Mouse (Mus musculus) CH12.LX (cell line): Measurements from ENCODE around the gene Commd1. TPM values are rescaled to one million over a fixed set of nuclear protein-coding genes. Genes with fewer than 3 reads are reported as not detected.

ENCODE experiments used
- DNase-seq: peaks from one replicate; pipeline ENCODE4 v3.0.0-alpha.2; 2013; ENCODE audit errors: extremely low read depth
- H3K27ac ChIP-seq: 2 replicates; pipeline ENCODE4 v1.5.1; 2012; ENCODE audit warnings: low read depth, mild to moderate bottlenecking, control low read depth, moderate library complexity; ENCODE audit not compliant: insufficient read depth
- H3K27me3 ChIP-seq: replicated peaks from 2 replicates; pipeline ENCODE3; 2012; ENCODE audit warnings: inconsistent platforms
- H3K36me3 ChIP-seq, 2 experiments: replicated peaks in 1 of 2; 2 replicates each; pipeline versions ENCODE3 to v1.6.1; 2012; ENCODE audit warnings: inconsistent platforms in 1 of 2, low read length in 1 of 2, mild to moderate bottlenecking in 1 of 2, mixed read lengths in 1 of 2, moderate library complexity in 1 of 2; ENCODE audit not compliant: control insufficient read depth in 1 of 2, insufficient read depth in 1 of 2
- H3K4me1 ChIP-seq, 2 experiments: 2 replicates each; pipeline ENCODE4 v1.6.1; 2012; ENCODE audit warnings: inconsistent platforms in 1 of 2, moderate library complexity in 1 of 2; ENCODE audit not compliant: insufficient read depth in 2 of 2, control insufficient read depth in 1 of 2
- H3K4me2 ChIP-seq: 2 replicates; pipeline ENCODE4 v1.6.1; 2012; ENCODE audit warnings: low read depth, mild to moderate bottlenecking, control low read depth; ENCODE audit not compliant: poor library complexity, insufficient read depth, severe bottlenecking
- H3K4me3 ChIP-seq, 3 experiments: fragments of 150-350 bp in 1 of 3; sonication (generic) in 1 of 3; replicated peaks in 1 of 3; 2 replicates each; pipeline versions ENCODE3 to v1.5.1; 2011 to 2012; ENCODE audit warnings: low read depth in 2 of 3, low read length in 2 of 3, mild to moderate bottlenecking in 2 of 3, moderate library complexity in 2 of 3, control low read depth in 1 of 3, improper control_type of control experiment in 1 of 3, inconsistent platforms in 1 of 3, mixed read lengths in 1 of 3; ENCODE audit not compliant: poor library complexity in 1 of 3
- H3K79me2 ChIP-seq: replicated peaks from 2 replicates; pipeline ENCODE4 v1.6.1; 2012; ENCODE audit warnings: mild to moderate bottlenecking, moderate library complexity; ENCODE audit not compliant: control insufficient read depth, poor library complexity, insufficient read depth, severe bottlenecking; ENCODE audit errors: extremely low read depth
- H3K9ac ChIP-seq: 2 replicates; pipeline ENCODE4 v1.6.1; 2012; ENCODE audit warnings: low read depth, mild to moderate bottlenecking, control low read depth, moderate library complexity; ENCODE audit not compliant: insufficient read depth
- H3K9me3 ChIP-seq: replicated peaks from 2 replicates; pipeline ENCODE3; 2012; ENCODE audit warnings: low read length, inconsistent platforms, mixed read lengths
- BHLHE40 ChIP-seq: IDR thresholded peaks from 2 replicates; pipeline ENCODE4 v1.6.1; 2011; ENCODE audit warnings: mild to moderate bottlenecking, low read depth, low read length, improper control_type of control experiment
- CHD1 ChIP-seq: IDR thresholded peaks from 2 replicates; pipeline ENCODE4 v1.6.1; 2012; ENCODE audit warnings: low read depth, low read length, improper control_type of control experiment, inconsistent platforms
- CHD2 ChIP-seq: IDR thresholded peaks from 2 replicates; pipeline ENCODE4 v1.6.1; 2011; ENCODE audit warnings: low read length, improper control_type of control experiment
- CTCF ChIP-seq, 2 experiments: IDR thresholded peaks in 1 of 2; conservative IDR thresholded peaks in 1 of 2; 2 replicates each; pipeline ENCODE4 v1.5.1; 2011 to 2012; ENCODE audit warnings: low read depth in 2 of 2, low read length in 2 of 2, improper control_type of control experiment in 1 of 2, inconsistent platforms in 1 of 2, mild to moderate bottlenecking in 1 of 2, moderate library complexity in 1 of 2
- E2F4 ChIP-seq: IDR thresholded peaks from 2 replicates; pipeline ENCODE4 v1.6.1; 2011; ENCODE audit warnings: low read depth, low read length, improper control_type of control experiment; ENCODE audit not compliant: insufficient replicate concordance
- ELF1 ChIP-seq: IDR thresholded peaks from 2 replicates; pipeline ENCODE4 v1.6.1; 2014; ENCODE audit warnings: low read depth, mild to moderate bottlenecking, inconsistent platforms, low read length, improper control_type of control experiment
- EP300 ChIP-seq: IDR thresholded peaks from 2 replicates; pipeline ENCODE4 v1.6.1; 2011; ENCODE audit warnings: low read length, improper control_type of control experiment
- ETS1 ChIP-seq: conservative IDR thresholded peaks from 2 replicates; pipeline ENCODE4 v1.6.1; 2012; ENCODE audit warnings: low read depth, mild to moderate bottlenecking, inconsistent platforms, low read length, improper control_type of control experiment, moderate library complexity
- GABPA ChIP-seq: IDR thresholded peaks from 2 replicates; pipeline ENCODE4 v1.6.1; 2012; ENCODE audit warnings: low read depth, low read length, improper control_type of control experiment, inconsistent platforms; ENCODE audit not compliant: insufficient replicate concordance
- HCFC1 ChIP-seq: IDR thresholded peaks from 2 replicates; pipeline ENCODE4 v1.6.1; 2012; ENCODE audit warnings: low read depth, mild to moderate bottlenecking, inconsistent platforms, low read length, improper control_type of control experiment
- JUN ChIP-seq: IDR thresholded peaks from 2 replicates; pipeline ENCODE4 v1.6.1; 2011; ENCODE audit warnings: low read depth, mild to moderate bottlenecking, low read length, improper control_type of control experiment, moderate library complexity; ENCODE audit not compliant: insufficient read depth
- JUND ChIP-seq: conservative IDR thresholded peaks from 2 replicates; pipeline ENCODE4 v1.6.1; 2011; ENCODE audit warnings: low read depth, low read length, improper control_type of control experiment
- KAT2A ChIP-seq: IDR thresholded peaks from 2 replicates; pipeline ENCODE4 v1.6.1; 2012; ENCODE audit warnings: low read length, improper control_type of control experiment, inconsistent platforms; ENCODE audit not compliant: insufficient replicate concordance
- MAFK ChIP-seq: IDR thresholded peaks from 2 replicates; pipeline ENCODE4 v1.6.1; 2011; ENCODE audit warnings: low read length, improper control_type of control experiment; ENCODE audit not compliant: insufficient replicate concordance
- MAX ChIP-seq: IDR thresholded peaks from 2 replicates; pipeline ENCODE4 v1.6.1; 2011; ENCODE audit warnings: low read length, improper control_type of control experiment
- MXI1 ChIP-seq: IDR thresholded peaks from 2 replicates; pipeline ENCODE4 v1.6.1; 2011; ENCODE audit warnings: mild to moderate bottlenecking, low read depth, low read length, improper control_type of control experiment
- PAX5 ChIP-seq: IDR thresholded peaks from 2 replicates; pipeline ENCODE4 v1.6.1; 2012; ENCODE audit warnings: low read length, inconsistent platforms, mixed read lengths
- POLR2A ChIP-seq: IDR thresholded peaks from 2 replicates; pipeline ENCODE4 v1.6.1; 2011; ENCODE audit warnings: low read depth, mild to moderate bottlenecking, improper control_type of control experiment, low read length
- RAD21 ChIP-seq: IDR thresholded peaks from 2 replicates; pipeline ENCODE4 v1.6.1; 2011; ENCODE audit warnings: low read depth, mild to moderate bottlenecking, low read length, improper control_type of control experiment, moderate library complexity
- SIN3A ChIP-seq: IDR thresholded peaks from 2 replicates; pipeline ENCODE4 v1.6.1; 2012; ENCODE audit warnings: low read length, improper control_type of control experiment, inconsistent platforms
- SMC3 ChIP-seq: IDR thresholded peaks from 2 replicates; pipeline ENCODE4 v1.6.1; 2011; ENCODE audit warnings: low read depth, low read length, improper control_type of control experiment
- TBP ChIP-seq: conservative IDR thresholded peaks from 2 replicates; pipeline ENCODE4 v1.6.1; 2011; ENCODE audit warnings: low read depth, low read length, improper control_type of control experiment
- ZKSCAN1 ChIP-seq: IDR thresholded peaks from 2 replicates; pipeline ENCODE4 v1.6.1; 2012; ENCODE audit warnings: low read depth, inconsistent platforms, low read length, improper control_type of control experiment, borderline replicate concordance
- ZMIZ1 ChIP-seq: IDR thresholded peaks from 2 replicates; pipeline ENCODE4 v1.6.1; 2012; ENCODE audit warnings: low read depth, mild to moderate bottlenecking, inconsistent platforms, low read length, improper control_type of control experiment
- dilution Hi-C: fragments of 300-500 bp; cut with MboI; formaldehyde crosslinking; loops from 2 replicates; pipeline ENCODE4 v1.14.3; 2020; ENCODE audit warnings: low sequenced_read_pairs; ENCODE audit not compliant: extremely low pct_unique_long_range_greater_than_20kb, extremely low pct_ligation_motif_present
- in situ Hi-C: fragments of 300-500 bp; cut with MboI; formaldehyde crosslinking; loops from 3 replicates; pipeline ENCODE4 v1.14.3; 2019; ENCODE audit warnings: low sequenced_read_pairs, low pct_ligation_motif_present, low pct_unique_long_range_greater_than_20kb, mixed read lengths
- polyA plus RNA-seq: library from polyadenylated mRNA; unstranded; fragments of >175 nt; gene quantifications from 2 replicates; pipeline ENCODE4 v1.2.1, GENCODE M21; 2012; ENCODE audit warnings: low read depth; ENCODE audit not compliant: insufficient read length
- total RNA-seq, 2 experiments: library from RNA; depleted of rRNA; stranded (reverse); fragments of 300-350 nt in 1 of 2; fragments of >200 nt in 1 of 2; gene quantifications; 2 replicates each; pipeline ENCODE4 v1.2.3; 2012 to 2014

Commd1 gene
- total and polyA plus RNA-seq, 3 experiments, result 109 to 163 (median 113) TPM

GRCm38 (mm10) chr11:22978215-22978614 lies 4.0 kb downstream of the Commd1 start:
- dilution Hi-C loops, result no loop called here
- in situ Hi-C loops, result no loop called here

GRCm38 (mm10) chr11:22973599-22973998 lies 8.6 kb downstream of the Commd1 start:
- peaks cover 11% of the 10 kb centered on the region for H3K9me3 ChIP-seq
- DNase-seq, result no peak
- H3K27ac ChIP-seq, result no peak overlapping the region
- peak overlapping the region; percentile 54; the same call in 1 of the 2 replicates for H3K9ac ChIP-seq
- peak overlapping the region; percentile 11; the same call in 1 of the 2 replicates for H3K4me2 ChIP-seq
- TF ChIP-seq ZMIZ1 (no peak), SIN3A (no peak), RAD21 (no peak), CTCF (conservative IDR thresholded peaks at IDR 0.05 in 1 of 2, IDR thresholded peaks at IDR 0.05 in 1 of 2; ENCODE audit: low read depth in 2 of 2, low read length in 2 of 2) (no peak), HCFC1 (no peak), CHD2 (no peak), MXI1 (no peak), PAX5 (no peak), CHD1 (no peak), EP300 (no peak), ZKSCAN1 (no peak)
- TF ChIP-seq, all 38 proteins: peak for 0
- Histone ChIP-seq H3K79me2 (peaks cover 17% of the 10 kb centered on the region), H3K27me3 (no peaks in the 10 kb centered on the region), H3K4me3 (peak overlapping the region; percentile 51 to 66 (median 54)), H3K4me1 (peaks cover 5 to 24% of the 10 kb centered on the region in 2 experiments; a peak in 3 of 4 replicates), H3K36me3 (peaks cover 3 to 46% of the 10 kb centered on the region in 2 experiments)
- dilution Hi-C loops (no loop called here), in situ Hi-C loops (no loop called here)

More at GRCm38 (mm10) chr11:22978215-22978614, 4.0 kb downstream of the Commd1 start:
- peaks cover 3 to 41% of the 10 kb centered on the region in 2 experiments for H3K36me3 ChIP-seq
- peaks cover 10 to 49% of the 10 kb centered on the region in 2 experiments for H3K4me1 ChIP-seq
- no peak overlapping the region for H3K4me3 ChIP-seq
- TF ChIP-seq CHD1, result no peak
- TF ChIP-seq E2F4, result no peak
- no peak for TF ChIP-seq BHLHE40
- TF ChIP-seq CTCF (conservative IDR thresholded peaks at IDR 0.05 in 1 of 2, IDR thresholded peaks at IDR 0.05 in 1 of 2; ENCODE audit: low read depth in 2 of 2, low read length in 2 of 2), result no peak
- no peak for TF ChIP-seq ELF1
- TF ChIP-seq KAT2A, result no peak
- no peak for TF ChIP-seq MAX
- TF ChIP-seq TBP, result no peak
- TF ChIP-seq HCFC1, result no peak
- TF ChIP-seq SMC3, result no peak
- TF ChIP-seq ETS1, result no peak
- no peak for TF ChIP-seq POLR2A
- TF ChIP-seq ZKSCAN1, result no peak
- TF ChIP-seq MAFK, result no peak
- no peak for TF ChIP-seq GABPA
- TF ChIP-seq JUND, result no peak
- no peak for TF ChIP-seq JUN
- H3K79me2 ChIP-seq, result peaks cover 36% of the 10 kb centered on the region
- no peak overlapping the region for H3K9ac ChIP-seq
- no peaks in the 10 kb centered on the region for H3K9me3 ChIP-seq
- no peaks in the 10 kb centered on the region for H3K27me3 ChIP-seq
- no peak overlapping the region for H3K27ac ChIP-seq
- DNase-seq, result no peak
- no peak overlapping the region for H3K4me2 ChIP-seq
